ENCODE assay signal across 9 mouse cellular contexts in genomic region chr11:101891451-101891850, GRCm38 (mm10). TPM values are rescaled to one million over a fixed set of nuclear protein-coding genes. Genes with fewer than 3 reads are reported as not detected.
DNase-seq lines count a peak whose midpoint lies in the region; ATAC-seq and TF ChIP-seq lines count a peak whose summit lies in the region.
"Had no signal": no experiment of that assay in that cellular context is flagged by ENCODE, and none has a peak within 500 bp of the region (broad histone marks: within the 10 kb centered on the region; RNA-seq: fewer than 3 reads in every experiment).

No protein-coding gene starts in this region.

- no peak overlapping the region for H3K4me2 ChIP-seq in midbrain, postnatal 0 days (ENCODE audit: low read depth, low read length, poor library complexity, severe bottlenecking)
- H3K4me2 ChIP-seq in midbrain, embryonic 15.5 days: no peak overlapping the region
- H3K4me2 ChIP-seq in heart, embryonic 13.5 days: peak overlapping the region; percentile 71

- no peak overlapping the region for H3K9ac ChIP-seq in midbrain, postnatal 0 days (replicated peaks; ENCODE audit: low read length, poor library complexity, severe bottlenecking)
- no peak overlapping the region for H3K9ac ChIP-seq in midbrain, embryonic 15.5 days
- H3K9ac ChIP-seq in heart, embryonic 13.5 days: peak overlapping the region; percentile 82
- H3K9ac ChIP-seq: liver, embryonic 14.5 days had no signal

- ATAC-seq in midbrain, postnatal 0 days (ENCODE audit: low FRiP score): no peak
- ATAC-seq in midbrain, embryonic 15.5 days (replicated peaks): no peak
- ATAC-seq in heart, embryonic 13.5 days (ENCODE audit: extremely low read depth, insufficient number of reproducible peaks, low FRiP score, low TSS enrichment): no peak

- H3K9me3 ChIP-seq in midbrain, postnatal 0 days (ENCODE audit: low read length): no peaks in the 10 kb centered on the region
- H3K9me3 ChIP-seq in midbrain, embryonic 15.5 days: no peaks in the 10 kb centered on the region
- no peaks in the 10 kb centered on the region for H3K9me3 ChIP-seq in heart, embryonic 13.5 days

- no peak for TF ChIP-seq CTCF in gastrocnemius, adult 2 months (IDR thresholded peaks at IDR 0.05)
- TF ChIP-seq CTCF in midbrain, postnatal 0 days (IDR thresholded peaks at IDR 0.05): no peak

- H3K4me3 ChIP-seq in gastrocnemius, adult 2 months: peak overlapping the region; percentile 67
- no peak overlapping the region for H3K4me3 ChIP-seq in midbrain, postnatal 0 days (ENCODE audit: low read depth, low read length)
- H3K4me3 ChIP-seq in midbrain, embryonic 15.5 days: no peak overlapping the region
- peak overlapping the region; percentile 47 for H3K4me3 ChIP-seq in heart, embryonic 13.5 days

- H3K4me1 ChIP-seq in midbrain, postnatal 0 days (ENCODE audit: insufficient read depth, low read length): peaks cover 7% of the 10 kb centered on the region; the same call in 1 of the 2 replicates
- peaks cover 20% of the 10 kb centered on the region for H3K4me1 ChIP-seq in midbrain, embryonic 15.5 days
- peaks cover 77% of the 10 kb centered on the region for H3K4me1 ChIP-seq in heart, embryonic 13.5 days

- intact Hi-C loops in gastrocnemius, adult 2 months (cut with DNase I): loop anchor here (5.0 kb wide), 1 partner anchor 39 kb away; no protein-coding TSS in a partner anchor

- no peaks in the 10 kb centered on the region for H3K36me3 ChIP-seq in midbrain, postnatal 0 days (ENCODE audit: insufficient read depth, low read length)
- no peaks in the 10 kb centered on the region for H3K36me3 ChIP-seq in midbrain, embryonic 15.5 days (replicated peaks)
- H3K36me3 ChIP-seq in heart, embryonic 13.5 days: no peaks in the 10 kb centered on the region

- WGBS in midbrain, postnatal 0 days: 12% methylated on average over 11 of the region's 11 CpGs
- 16% methylated on average over 11 of the region's 11 CpGs for WGBS in midbrain, embryonic 15.5 days
- 20% methylated on average over 11 of the region's 11 CpGs for WGBS in heart, embryonic 13.5 days

- peak; percentile 46 for DNase-seq in gastrocnemius, adult 2 months
- no peak for DNase-seq in gastrocnemius, postnatal 25 days
- DNase-seq in midbrain, postnatal 0 days (ENCODE audit: low spot score): peak; percentile 41
- peak; percentile 61 for DNase-seq in mesoderm, embryonic 11.5 days (ENCODE audit: low read depth, low spot score)
- DNase-seq in natural killer cell, adult 2 months (ENCODE audit: low spot score in 2 of 2): no peak
- DNase-seq in frontal cortex, postnatal 14 days (ENCODE audit: low spot score in 2 of 2): no peak

- peak overlapping the region; percentile 85 for H3K27ac ChIP-seq in gastrocnemius, adult 2 months
- no peak overlapping the region for H3K27ac ChIP-seq in midbrain, postnatal 0 days (ENCODE audit: low read depth, low read length)
- H3K27ac ChIP-seq in midbrain, embryonic 15.5 days: no peak overlapping the region
- H3K27ac ChIP-seq in heart, embryonic 13.5 days (replicated peaks): peak overlapping the region; percentile 81
- H3K27ac ChIP-seq: liver, embryonic 14.5 days had no signal

- H3K27me3 ChIP-seq in midbrain, postnatal 0 days (ENCODE audit: insufficient read depth, low read length): peaks cover 4% of the 10 kb centered on the region; the same call in 1 of the 2 replicates
- 0 out of 2 replicates have a peak, but pooled peaks cover 6% of the 10 kb centered on the region for H3K27me3 ChIP-seq in midbrain, embryonic 15.5 days (replicated peaks)
- H3K27me3 ChIP-seq in heart, embryonic 13.5 days (replicated peaks): peaks cover 28% of the 10 kb centered on the region

RNA-seq across cellular contexts. Expression of gene Meox1, which starts 2.7 kb away (rescaled TPM):
- total RNA-seq in gastrocnemius, adult 2 months (2021): 1 to 10 TPM; 1.1 to 4.7 TPM
- total RNA-seq in gastrocnemius, postnatal 25 days (2021): 1 to 10 TPM; 3.5 to 6.1 TPM
- 0.66 and 1.0 TPM in 2 replicates for total RNA-seq in midbrain, postnatal 0 days (2014; rRNA removed)
- 0.83 and 1.2 TPM in 2 replicates for polyA plus RNA-seq in midbrain, postnatal 0 days (2015; fragmentation: Nextera tagmentation; extraction: Ambion mirVana)
- 0.57 and 0.75 TPM in 2 replicates for polyA plus RNA-seq in midbrain, embryonic 15.5 days (2015; fragmentation: Nextera tagmentation; extraction: Ambion mirVana)
- 15.6 and 19.4 TPM in 2 replicates for polyA plus RNA-seq in heart, embryonic 13.5 days (2015; fragmentation: Nextera tagmentation; extraction: Ambion mirVana)

Comparison
In these comparisons a context has a peak if more than half of its experiments do, and no peak if none do; other contexts are left out.
1. DNase-seq: peak in gastrocnemius, adult 2 months (single experiment), midbrain, postnatal 0 days (single experiment) and mesoderm, embryonic 11.5 days (single experiment); none in gastrocnemius, postnatal 25 days (single experiment), natural killer cell, adult 2 months (0 of 2) and frontal cortex, postnatal 14 days (0 of 2).
2. H3K27ac ChIP-seq: peak in gastrocnemius, adult 2 months (single experiment) and heart, embryonic 13.5 days (single experiment); none in midbrain, postnatal 0 days (single experiment) and midbrain, embryonic 15.5 days (single experiment).
3. H3K4me3 ChIP-seq: peak in gastrocnemius, adult 2 months (single experiment) and heart, embryonic 13.5 days (single experiment); none in midbrain, postnatal 0 days (single experiment) and midbrain, embryonic 15.5 days (single experiment).